Mouse (Mus musculus) monocyte, adult 2 months (primary cell): Measurements from ENCODE around the gene Gtf2a2.
"Not testable (repeated sequence)": the region's sequence is repeated elsewhere in the genome, so short reads cannot be mapped to it uniquely, and the experiment has no call there.

Experiments used
- DNase-seq, 2 experiments: peaks; one replicate each; pipeline ENCODE4 v3.0.0; 2022; ENCODE audit warnings: low spot score in 2 of 2, low read depth in 1 of 2

The Gtf2a2 gene

DNA sequence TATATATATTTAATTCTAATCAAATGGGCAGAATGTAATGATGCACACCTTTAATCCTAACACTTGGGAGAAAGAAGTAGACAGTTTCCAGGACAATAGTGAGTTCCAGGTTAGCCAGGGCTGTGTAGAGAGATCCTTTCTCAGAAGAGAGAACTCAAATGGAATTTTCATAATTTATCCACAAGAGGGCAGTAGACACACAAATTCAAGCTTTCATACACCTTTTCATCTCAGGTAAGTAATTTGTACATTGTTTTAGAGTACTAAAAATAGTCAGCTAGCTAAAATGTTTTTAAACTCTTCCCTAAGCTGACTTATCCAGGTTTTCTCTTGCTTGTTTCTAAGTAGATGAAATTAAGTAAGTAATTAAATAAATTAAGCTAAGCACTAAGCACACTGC is 6.5 kb downstream of the Gtf2a2 start:
- no peak for DNase-seq

DNA sequence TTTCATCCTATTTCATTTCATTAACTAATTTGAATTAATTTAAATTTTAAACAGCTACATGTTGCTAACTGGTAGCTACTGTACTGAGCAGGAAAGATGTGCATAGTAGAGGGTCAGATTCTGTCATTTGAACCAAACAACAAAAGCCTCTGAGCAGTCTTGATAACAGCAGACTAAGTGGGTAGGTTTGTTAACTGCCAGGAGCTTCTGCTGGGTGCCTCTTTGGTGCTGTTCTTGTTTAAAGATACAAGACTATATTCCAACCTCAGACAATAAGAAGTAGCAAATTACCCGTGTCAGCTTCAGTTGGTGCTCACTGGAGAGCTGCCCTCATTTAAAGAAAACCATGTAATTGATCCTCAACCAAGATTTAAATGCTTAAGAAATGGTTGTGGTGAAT is 9.3 kb downstream of the Gtf2a2 start:
- DNase-seq, result no peak

DNA sequence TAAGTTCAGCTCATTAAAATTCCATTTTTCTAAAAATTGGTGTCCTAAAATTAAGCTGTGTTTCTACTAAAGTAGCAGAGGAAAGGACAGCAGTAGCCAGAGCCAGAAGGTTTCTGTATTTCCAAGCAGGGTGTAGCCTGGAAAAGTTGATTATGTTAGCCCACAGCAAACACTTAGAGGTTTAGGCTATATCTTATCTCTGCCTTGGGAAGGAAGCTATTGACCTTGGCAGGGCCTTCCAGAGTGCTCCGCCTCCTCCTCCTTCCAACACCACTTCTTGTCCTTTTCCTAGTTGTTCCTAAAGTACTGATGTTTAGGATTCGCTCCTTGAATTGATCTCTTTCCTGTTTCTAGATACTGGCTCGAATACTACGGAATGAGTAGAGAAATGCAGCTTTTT is 9.7 kb downstream of the Gtf2a2 start:
- DNase-seq, result no peak

DNA sequence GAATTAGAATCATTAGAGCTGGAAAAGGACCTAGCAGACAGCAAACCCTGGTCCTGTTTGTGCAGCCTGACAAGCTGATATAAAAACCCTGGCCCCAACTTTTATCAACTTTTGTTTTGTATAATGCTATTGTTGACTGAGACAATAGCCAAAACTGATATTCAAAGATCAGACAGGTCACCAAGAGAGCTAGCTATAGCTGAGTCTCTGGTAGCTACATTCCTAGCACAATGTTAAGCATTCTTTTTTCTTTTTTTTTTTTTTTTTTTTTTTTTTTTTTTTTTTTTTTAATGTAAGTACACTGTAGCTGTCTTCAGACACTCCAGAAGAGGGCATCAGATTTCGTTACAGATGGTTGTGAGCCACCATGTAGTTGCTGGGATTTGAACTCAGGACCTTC is 11.3 kb downstream of the Gtf2a2 start:
- DNase-seq, result not testable (repeated sequence)

DNA sequence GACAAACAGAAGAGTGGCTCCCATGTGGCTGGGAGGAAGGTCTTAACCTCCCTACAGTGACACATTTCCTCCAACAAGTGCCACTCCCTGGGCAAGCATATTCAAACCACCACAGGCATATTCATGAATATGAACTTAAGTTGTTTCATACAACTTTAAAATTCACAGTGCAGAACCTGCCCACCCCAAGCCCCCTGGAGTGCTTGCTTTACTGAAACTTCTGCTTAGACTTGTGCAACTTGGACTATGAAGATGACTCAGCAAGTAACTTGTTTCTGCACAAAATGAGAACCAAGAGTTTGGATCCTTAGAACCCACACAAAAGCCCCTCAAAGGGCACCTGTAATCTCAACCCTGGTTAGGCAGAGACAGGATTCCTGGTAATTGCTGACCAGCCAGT is 12.3 kb downstream of the Gtf2a2 start:
- DNase-seq, result no peak

DNA sequence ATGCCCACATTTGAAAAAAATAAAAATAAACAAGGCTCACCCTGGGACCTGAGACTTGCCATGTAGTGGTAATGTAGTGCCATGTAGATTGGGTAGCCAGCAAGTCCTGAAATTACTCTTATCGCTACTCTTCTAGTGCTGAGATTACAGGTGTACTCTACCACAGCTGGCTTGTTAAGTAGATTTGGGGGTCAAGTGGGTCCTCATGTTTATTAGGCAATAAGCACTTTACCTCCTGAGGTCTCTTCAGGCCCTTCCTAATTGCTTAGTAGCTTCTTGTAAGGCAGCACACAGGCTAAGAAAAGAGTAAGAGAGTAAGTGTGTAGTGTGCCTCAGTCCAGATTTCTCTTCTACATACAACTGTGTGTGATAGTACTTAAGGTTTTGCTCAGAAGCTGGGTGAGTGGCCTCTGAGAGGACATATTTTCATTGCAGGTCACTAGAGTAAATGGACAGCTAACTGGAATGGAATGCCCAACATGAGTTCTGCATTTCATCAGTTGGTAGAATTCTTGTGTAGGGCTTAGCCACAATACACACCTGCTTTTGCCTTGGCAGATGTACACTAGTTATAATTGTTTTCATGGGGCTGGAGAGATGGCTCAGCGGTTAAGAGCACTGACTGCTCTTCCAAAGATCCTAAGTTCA is 13.1 kb downstream of the Gtf2a2 start:
- no peak for DNase-seq

DNA sequence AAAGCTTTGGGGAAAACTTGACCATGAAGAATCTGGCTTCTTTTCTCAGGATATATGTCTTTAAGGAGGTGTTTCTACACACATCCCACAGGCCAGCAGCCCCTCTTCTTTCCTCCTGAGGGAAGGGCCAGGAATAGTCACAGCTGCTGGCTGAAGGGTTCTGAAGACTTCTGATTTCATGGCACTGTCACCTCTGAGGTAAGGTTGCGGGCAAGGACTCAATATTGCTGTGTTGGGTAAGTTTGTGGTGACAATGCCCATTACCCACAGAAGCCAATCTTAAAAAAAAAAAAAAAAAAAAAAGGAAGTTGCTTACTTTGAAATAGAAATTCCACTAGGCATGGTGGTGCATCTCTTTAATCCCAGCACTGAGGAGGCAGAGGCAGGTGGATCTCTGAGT is 19.8 kb downstream of the Gtf2a2 start:
- no peak for DNase-seq

DNA sequence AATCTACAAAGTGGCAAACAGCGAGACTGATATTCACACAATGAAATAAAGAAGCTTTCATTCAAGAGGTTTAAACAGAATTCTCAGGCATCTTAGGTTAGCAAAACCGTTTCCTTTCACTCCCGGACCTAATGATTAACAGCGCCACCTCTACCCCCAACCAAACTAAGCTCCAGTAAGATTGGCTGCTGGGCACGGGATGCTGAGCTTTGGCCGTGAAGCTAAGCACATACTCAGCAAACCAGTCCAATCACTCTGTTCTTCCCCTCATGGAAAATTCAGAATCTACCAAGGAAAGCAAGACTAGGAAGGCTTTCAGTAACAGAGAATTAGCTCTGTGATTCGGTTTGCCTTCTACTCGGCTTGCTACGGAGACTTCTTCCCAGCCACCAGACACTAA is 20.7 kb downstream of the Gtf2a2 start:
- no peak for DNase-seq

DNA sequence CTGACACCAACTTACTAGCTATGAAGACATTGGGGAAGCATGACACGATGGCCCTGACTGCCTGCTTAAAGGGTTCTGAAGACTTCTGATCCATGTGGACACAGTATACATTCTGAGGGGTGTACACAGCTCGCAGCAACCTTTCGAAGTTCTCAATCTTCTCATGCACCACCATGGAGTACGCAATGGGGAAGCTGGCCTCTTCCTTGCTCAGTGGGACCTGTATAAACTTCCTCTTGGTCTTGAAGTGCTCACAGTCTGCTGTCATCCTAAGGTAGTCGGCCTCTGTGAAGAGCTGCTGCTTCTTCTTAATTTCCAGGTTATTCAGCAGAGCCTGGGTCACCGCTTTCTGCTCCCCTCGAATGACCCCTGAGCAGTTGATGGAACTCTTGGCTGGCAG is 22.4 kb downstream of the Gtf2a2 start:
- no peak for DNase-seq

DNA sequence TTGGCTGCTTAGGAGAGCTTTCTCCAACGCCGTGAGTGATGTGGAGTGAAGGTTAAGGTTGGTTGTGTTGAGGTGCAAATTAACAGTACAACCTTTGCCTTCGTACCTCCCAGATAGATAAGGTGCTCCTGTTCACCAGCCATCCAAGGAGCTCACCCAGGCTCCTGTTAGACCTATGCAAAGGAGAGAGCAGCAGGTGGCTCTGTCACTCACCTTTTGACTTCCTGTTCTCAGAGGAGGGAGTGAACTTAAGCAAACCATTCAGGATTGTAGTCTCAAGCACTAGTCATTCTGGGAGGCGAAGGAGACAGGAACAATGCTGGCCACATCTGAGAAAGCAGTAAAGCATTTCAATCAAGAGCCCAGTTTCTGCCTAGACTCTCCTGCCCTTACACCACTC is 24.3 kb downstream of the Gtf2a2 start:
- no peak for DNase-seq

DNA sequence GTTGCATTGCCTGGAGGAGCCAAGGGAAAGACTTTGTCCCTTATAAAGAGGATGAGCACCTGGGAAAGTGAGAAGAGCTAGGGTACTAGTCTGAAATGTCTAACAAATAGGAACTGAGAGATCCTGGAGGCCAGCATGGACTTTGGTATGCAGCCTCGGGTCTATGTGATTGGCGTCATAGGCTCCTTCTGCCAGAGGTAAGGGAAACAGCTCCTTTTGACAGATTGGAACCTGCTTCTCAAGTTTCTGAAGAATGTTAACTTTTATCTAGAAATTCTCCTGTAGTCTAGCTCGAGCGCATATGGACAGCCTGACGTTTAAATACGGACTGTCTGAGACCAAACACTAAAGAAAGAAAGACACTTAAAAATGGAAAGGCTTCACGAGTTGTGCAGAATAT is 25.6 kb downstream of the Gtf2a2 start, which contains the start of gene Gcnt3:
Gene Gcnt3 (minus strand): TSS at position 101 of the 400 bp plus-strand sequence.
- no peak for DNase-seq

DNA sequence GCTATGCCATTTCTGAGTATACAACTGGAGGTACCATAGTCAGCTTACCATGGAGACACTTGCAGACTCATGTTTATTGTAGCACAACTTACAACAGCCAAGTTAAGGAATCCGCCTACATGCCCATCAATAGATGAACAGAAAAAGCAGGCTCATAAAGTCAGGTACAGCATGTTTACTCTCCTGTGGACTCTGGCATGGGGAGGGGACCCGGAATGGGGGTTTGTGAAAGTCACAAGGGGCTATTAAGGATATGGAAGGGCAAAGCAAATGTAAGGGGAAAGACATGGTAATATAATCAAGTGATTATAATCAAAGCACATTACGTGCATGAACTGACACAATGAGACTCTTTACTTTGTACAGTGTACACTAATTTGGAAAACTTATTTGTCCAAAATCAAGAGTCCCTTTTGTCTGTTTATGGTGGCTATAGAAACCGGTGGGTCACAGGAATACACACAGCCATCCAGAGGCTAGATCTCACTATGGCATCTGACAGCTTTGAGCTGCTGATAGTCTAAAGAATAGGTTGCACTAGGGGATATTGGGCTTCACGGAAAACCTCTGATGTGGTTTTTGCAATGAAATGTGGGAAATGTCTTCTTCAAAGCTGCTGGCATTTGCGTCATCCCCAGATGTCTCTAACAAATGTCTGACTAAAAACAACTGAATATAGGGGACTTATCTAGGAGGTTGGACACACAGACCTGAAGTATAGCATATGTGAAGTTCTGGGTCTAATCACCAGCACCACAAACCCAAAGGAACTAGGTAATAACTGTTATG is 27.4 kb downstream of the Gtf2a2 start:
- no peak for DNase-seq

DNA sequence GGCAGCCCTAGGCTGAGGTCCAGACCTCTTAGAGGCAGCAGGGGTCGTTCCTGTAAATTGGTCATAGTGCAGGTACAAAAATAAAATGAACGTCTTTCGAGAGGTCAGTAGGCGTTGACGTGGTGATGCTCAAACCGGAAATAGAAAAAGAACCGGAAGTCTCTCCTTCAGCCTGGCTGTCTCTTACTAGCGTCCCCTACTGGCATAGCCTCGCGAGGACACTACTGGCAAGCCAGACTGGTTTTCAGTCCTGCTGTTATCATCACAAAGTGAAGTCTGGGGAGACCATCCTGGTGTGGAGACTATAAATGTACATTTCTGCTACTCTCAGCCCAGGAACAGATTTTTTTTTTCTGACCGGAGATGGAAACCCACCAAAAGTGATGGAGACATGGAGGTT is 28.2 kb downstream of the Gtf2a2 start:
- no peak for DNase-seq

DNA sequence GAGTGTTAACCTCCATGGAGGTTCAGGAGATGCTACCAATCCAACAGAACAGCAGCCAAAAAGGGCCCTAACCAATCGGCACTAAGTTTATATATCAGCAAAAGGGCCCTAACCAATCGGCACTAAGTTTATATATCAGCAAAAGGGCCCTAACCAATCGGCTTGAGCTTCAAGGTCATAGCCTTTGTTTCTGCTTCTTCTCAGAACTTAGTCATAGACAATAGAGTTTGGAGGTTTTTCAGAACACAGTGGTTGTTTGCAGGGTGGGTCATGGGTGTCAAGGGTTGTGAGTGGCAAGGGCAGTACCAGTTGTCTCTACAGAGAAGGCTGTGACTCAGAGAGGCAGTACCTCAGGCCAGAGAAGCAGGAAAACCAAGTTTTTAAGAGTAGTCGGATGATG is 29.8 kb downstream of the Gtf2a2 start:
- no peak for DNase-seq

DNA sequence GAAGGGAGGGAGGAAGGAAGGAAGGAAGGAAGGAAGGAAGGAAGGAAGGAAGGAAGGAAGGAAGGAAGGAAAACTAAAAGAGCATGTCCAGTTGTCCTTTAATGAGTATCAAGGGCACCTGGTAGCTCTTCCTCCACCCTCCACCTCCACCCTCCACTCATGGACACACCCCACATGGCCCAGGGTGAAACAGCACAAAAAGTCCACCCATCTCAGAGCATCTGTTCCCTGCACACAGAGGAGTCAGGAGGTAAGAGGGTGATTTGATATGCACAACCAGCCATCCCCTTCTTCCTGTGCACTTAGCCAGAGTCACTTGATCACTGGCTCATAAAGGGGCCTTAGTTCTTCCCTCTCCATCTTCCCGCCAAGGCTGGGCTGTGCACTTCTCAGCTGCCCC is 30.6 kb downstream of the Gtf2a2 start:
- no peak for DNase-seq

DNA sequence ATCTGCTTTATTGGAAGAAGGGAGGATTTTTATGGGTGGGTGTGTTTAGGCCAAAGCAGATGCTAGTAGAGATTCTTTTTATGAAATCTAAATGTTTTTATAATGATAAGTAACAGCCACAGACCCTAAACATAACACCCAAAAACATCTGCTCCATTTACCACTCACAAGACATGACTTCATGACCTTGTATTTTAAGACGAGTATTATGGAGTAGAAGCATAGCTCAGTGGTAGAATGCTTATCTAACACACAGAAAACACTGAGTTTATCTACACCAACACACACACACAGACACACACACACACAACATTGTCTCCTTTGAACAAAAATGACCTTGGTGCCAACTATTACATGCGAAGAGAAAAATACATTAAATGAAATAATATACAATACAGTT is 32.5 kb downstream of the Gtf2a2 start:
- no peak for DNase-seq

DNA sequence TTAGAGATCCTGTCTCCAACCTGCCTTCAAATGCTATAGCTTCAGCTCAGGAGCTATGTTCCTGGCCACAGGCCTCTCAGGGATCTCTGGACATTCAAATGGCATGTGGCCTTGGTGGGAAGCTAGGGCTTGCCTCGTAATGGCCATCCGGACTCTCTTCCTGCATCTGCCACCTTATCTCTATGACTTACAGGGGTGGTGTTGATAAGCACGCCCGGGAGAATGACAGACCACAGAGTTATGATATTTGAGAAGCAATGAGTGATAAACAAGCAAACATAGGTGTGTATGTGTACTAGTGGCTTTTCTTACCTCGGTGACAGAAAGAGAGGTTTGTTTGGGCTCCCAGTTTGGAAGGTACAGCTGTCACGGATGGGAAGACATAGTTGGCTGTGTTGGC is 33.9 kb downstream of the Gtf2a2 start:
- DNase-seq, result no peak

DNA sequence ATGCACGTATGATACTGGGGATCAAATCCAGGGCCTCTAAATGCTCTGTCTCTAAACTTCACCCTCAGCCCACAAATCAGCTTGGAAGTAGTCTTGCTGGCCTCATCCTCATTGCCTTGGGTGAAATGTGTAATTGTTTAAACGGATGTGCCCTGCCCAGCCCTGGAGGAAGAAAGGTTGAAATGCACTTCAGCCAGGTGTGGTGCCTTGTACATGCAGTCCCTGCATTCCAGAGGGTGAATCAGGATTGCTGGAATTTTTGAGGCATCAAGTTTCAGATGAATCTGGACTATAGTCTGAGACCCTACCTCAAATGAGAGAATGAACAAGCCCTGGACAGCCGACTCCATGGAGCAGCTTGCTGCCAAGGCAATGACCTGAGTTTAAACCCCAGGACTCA is 35.5 kb downstream of the Gtf2a2 start:
- no peak for DNase-seq

DNA sequence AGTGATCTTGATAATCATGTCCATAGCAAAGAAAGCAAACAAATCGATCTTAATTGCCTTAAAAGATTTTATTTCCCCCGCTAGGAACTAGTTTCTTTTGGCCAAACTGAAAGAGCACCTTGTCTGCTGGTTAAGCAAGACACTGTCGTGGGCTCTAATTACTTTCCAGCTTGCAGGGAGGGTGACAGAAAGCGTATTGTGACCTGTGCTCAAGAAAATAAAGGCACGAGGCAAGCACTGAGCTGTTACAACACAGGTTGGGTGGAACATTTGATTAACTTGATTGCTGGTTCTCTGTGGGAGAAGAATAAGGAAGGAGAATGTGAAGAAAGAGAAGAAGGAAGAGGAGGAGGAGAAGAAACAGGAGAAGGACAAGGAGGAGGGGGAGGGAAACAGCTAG is 35.9 kb downstream of the Gtf2a2 start:
- DNase-seq, result no peak

DNA sequence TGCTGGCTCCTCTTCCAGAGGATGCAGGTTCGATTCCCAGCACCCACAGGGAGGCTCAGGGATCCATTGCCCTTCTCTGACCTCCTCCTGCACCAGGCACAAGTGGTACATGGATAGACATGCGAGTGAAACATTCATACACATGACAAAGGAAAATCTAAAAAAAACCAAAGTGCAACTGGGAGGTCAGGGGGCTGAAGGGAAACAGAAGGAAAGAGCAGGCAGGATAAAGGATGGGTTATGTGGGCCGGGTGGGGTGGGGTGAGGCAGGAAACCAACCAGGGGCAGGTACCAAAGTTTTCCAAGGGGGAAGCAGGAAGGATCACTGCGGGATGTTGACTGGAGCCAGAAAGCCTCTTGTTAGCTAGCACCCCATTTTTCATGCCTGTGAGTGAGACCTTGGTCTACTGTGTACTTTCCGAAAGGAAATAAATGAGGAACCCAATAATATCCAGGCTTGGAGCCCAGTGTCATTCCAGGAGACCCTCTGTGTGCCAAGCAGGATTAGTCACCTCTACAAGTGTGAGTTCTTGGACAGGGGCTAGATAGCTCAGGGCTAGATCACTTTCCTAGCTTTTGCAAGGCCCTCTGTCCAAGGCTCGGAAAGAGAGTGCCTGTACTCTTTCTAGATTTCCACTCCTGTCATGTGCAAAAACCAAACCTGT is 36.5 kb downstream of the Gtf2a2 start:
- no peak for DNase-seq

DNA sequence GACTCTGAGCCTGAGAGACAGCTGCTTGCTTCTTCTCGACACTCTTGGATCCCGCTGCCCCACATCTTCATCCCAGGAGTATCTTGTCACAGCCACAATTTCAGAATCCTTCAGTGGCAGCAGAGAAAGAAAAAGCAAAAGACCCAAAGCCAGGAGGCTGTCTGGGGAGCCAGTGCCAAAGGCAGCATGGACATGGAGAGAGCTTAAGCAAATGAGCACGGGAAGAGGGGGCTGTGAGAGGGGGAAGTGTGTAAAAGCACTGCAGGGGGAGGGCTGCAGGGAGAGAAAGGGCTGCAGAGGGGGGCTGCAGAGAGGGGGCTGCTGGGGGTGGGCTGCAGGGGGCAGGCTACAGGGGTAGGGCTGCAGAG is 37.0 kb downstream of the Gtf2a2 start:
- no peak for DNase-seq

DNA sequence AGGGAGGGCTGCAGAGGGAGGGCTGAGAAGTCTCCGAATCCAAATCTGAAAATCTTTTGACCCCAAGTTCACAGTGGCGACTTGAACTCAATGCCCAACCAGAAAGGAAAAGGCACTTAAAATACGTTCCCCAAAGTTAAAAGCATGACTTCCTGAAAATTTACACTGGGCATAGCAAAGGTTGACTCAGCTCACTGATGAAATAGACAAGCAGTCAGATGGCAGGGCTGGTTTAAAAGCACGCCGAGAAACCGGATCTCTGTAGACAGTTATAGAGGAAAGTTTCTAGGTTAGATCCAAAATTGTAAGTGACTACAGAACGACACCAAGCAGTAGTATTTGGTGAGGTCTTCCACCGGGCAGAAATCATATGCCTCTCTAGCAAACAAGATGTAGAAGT is 37.5 kb downstream of the Gtf2a2 start:
- DNase-seq, result no peak

DNA sequence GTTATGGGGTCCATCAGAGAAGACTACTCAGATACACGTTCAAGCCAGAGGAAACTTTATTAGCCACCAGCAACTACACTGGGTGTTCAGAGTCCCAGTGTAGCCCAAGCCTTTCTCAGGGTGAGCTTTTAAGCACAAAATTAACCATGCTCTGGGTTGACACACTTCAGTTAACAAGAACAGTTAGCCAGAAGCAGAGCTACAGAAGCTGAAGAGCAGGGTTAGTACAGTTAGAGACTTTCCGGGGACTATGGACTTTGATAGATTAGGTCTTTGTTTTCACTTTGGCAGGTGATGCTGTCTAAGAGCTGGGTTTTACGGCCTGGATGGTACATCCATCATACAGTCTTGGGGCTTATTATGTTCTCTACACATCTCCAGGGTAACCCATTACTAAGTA is 40.4 kb downstream of the Gtf2a2 start:
- no peak for DNase-seq
